Mouse (Mus musculus) v-Abl transformed pro-B cells (cell line): Measurements from ENCODE around the gene Wee2.

Experiments used
- in situ Hi-C, 2 experiments: fragments of 400-800 bp; cut with MboI; formaldehyde crosslinking; loops; one replicate each; pipeline ENCODE4 v1.15.1; 2025; ENCODE audit not compliant: unreplicated experiment in 2 of 2

The Wee2 gene

GRCm38 (mm10) chr6:40434697-40435096 lies 4.2 kb upstream of the Wee2 start:
- in situ Hi-C loops, result loop anchor here in 1 of 2 experiments (5.0 kb wide), 1 partner anchor 38 kb away; the partner anchor contains the start of gene Ssbp1

- in situ Hi-C loops, result loop anchor here in 1 of 2 experiments (5.0 kb wide), 1 partner anchor 37 kb away; the partner anchor contains the start of gene Ssbp1
Measured at GRCm38 (mm10) chr6:40435151-40436046, 3.5 kb upstream of the Wee2 start.

- in situ Hi-C loops, result loop anchor here in 1 of 2 experiments (5.0 kb wide), 1 partner anchor 36 kb away; the partner anchor contains the start of gene Ssbp1
Measured at GRCm38 (mm10) chr6:40436047-40436483, 2.8 kb upstream of the Wee2 start, which contains the start of gene E330009J07Rik. TSS of gene E330009J07Rik (minus strand) at chr6:40436135.

- in situ Hi-C loops, result loop anchor here in 1 of 2 experiments (5.0 kb wide), 1 partner anchor 33 kb away; the partner anchor contains the start of gene Ssbp1
Measured at GRCm38 (mm10) chr6:40439731-40440130, 843 bp downstream of the Wee2 start.

GRCm38 (mm10) chr6:40441276-40441675 lies 2.4 kb downstream of the Wee2 start:
- in situ Hi-C loops, result no loop called here

- in situ Hi-C loops, result no loop called here
Measured at GRCm38 (mm10) chr6:40441755-40442154, 2.9 kb downstream of the Wee2 start.

- in situ Hi-C loops, result no loop called here
Measured at GRCm38 (mm10) chr6:40443281-40443928, 4.5 kb downstream of the Wee2 start.

- in situ Hi-C loops, result no loop called here
Measured at GRCm38 (mm10) chr6:40448626-40449025, 9.7 kb downstream of the Wee2 start.

GRCm38 (mm10) chr6:40454436-40455041 lies 15.7 kb downstream of the Wee2 start:
- in situ Hi-C loops, result loop anchor here (25.0 kb wide), 3 partner anchors 642 to 1083 kb away; partner anchors contain the start of gene Mrps33 (in 2 of the 2)

- in situ Hi-C loops, result loop anchor here (25.0 kb wide), 3 partner anchors 653 to 1072 kb away; partner anchors contain the start of gene Mrps33 (in 2 of the 2)
Measured at GRCm38 (mm10) chr6:40465710-40466109, 26.8 kb downstream of the Wee2 start.

- in situ Hi-C loops, result loop anchor here (5.0 to 25.0 kb wide), 6 partner anchors 34 to 1084 kb away; partner anchors contain the start of genes Agk (in 2 of the 2), Mrps33 (in 2 of the 2), E330009J07Rik (in 1 of the 2) and Wee2 (in 1 of the 2)
Measured at GRCm38 (mm10) chr6:40470916-40471719, 32.2 kb downstream of the Wee2 start, which contains the start of gene Ssbp1. TSS of gene Ssbp1 (plus strand) at chr6:40471352.

- in situ Hi-C loops, result loop anchor here (5.0 to 25.0 kb wide), 6 partner anchors 34 to 1083 kb away; partner anchors contain the start of genes Agk (in 2 of the 2), Mrps33 (in 2 of the 2), E330009J07Rik (in 1 of the 2) and Wee2 (in 1 of the 2)
Measured at GRCm38 (mm10) chr6:40471720-40472010, 32.8 kb downstream of the Wee2 start.

GRCm38 (mm10) chr6:40476132-40476531 lies 37.2 kb downstream of the Wee2 start:
- in situ Hi-C loops, result loop anchor here (10.0 to 25.0 kb wide), 2 partner anchors 1079 to 1811 kb away; partner anchors contain the start of gene Clcn1 (in 2 of the 2)

- in situ Hi-C loops, result loop anchor here (5.0 to 25.0 kb wide), 3 partner anchors 208 to 1808 kb away; partner anchors contain the start of gene Clcn1 (in 2 of the 2)
Measured at GRCm38 (mm10) chr6:40479705-40480104, 40.8 kb downstream of the Wee2 start.

GRCm38 (mm10) chr6:40482318-40482717 lies 43.4 kb downstream of the Wee2 start:
- in situ Hi-C loops, result loop anchor here (5.0 to 25.0 kb wide), 2 partner anchors 205 to 1805 kb away; partner anchors contain the start of gene Clcn1 (in 2 of the 2)

- in situ Hi-C loops, result loop anchor here (25.0 kb wide), 1 partner anchor 1796 kb away; the partner anchor contains the start of gene Clcn1 (in 2 of the 2)
Measured at GRCm38 (mm10) chr6:40490933-40491332, 52.0 kb downstream of the Wee2 start, which contains the start of gene Tas2r137. TSS of gene Tas2r137 (plus strand) at chr6:40491233.

GRCm38 (mm10) chr6:40493229-40493628 lies 54.3 kb downstream of the Wee2 start, which contains the start of gene Tas2r108:
TSS of gene Tas2r108 (plus strand) at chr6:40493529.
- in situ Hi-C loops, result loop anchor here (25.0 kb wide), 1 partner anchor 1794 kb away; the partner anchor contains the start of gene Clcn1 (in 2 of the 2)
